Mouse (Mus musculus) ES-E14 (cell line): ENCODE measurements at regions not wholly inside any gene's neighbourhood (a gene's known extent, or its start where the extent isn't known, plus 50 kb on each side); places are given as distances from the start of the nearest gene placed in this dataset.

ENCODE experiments used
- DNase-seq: peaks from one replicate; pipeline ENCODE4 v3.0.0-alpha.2; 2013; ENCODE audit warnings: low read depth, low spot score
- H3K27ac ChIP-seq: 2 replicates; pipeline ENCODE4 v1.5.1; 2012; ENCODE audit warnings: low read depth, mild to moderate bottlenecking, low read length, moderate library complexity, mixed read lengths; ENCODE audit not compliant: poor library complexity, insufficient read depth, severe bottlenecking
- H3K36me3 ChIP-seq: 2 replicates; pipeline ENCODE4 v1.6.1; 2012; ENCODE audit warnings: mild to moderate bottlenecking, low read length, moderate library complexity, mixed read lengths; ENCODE audit not compliant: control insufficient read depth, poor library complexity, insufficient read depth, severe bottlenecking
- H3K4me1 ChIP-seq, 2 experiments: fragments of 150-350 bp in 1 of 2; sonication (generic) in 1 of 2; 2 replicates each; pipeline ENCODE4 v1.6.1; 2012; ENCODE audit warnings: low read length in 2 of 2, mild to moderate bottlenecking in 1 of 2, mixed read lengths in 1 of 2; ENCODE audit not compliant: control insufficient read depth in 2 of 2, insufficient read depth in 2 of 2, poor library complexity in 1 of 2
- H3K4me3 ChIP-seq, 2 experiments: fragments of 150-350 bp in 1 of 2; sonication (generic) in 1 of 2; 2 replicates each; pipeline ENCODE4 v1.5.1; 2012; ENCODE audit warnings: low read length in 2 of 2, low read depth in 1 of 2, mild to moderate bottlenecking in 1 of 2, mixed read lengths in 1 of 2; ENCODE audit not compliant: insufficient read depth in 1 of 2, poor library complexity in 1 of 2, severe bottlenecking in 1 of 2
- H3K9ac ChIP-seq: 2 replicates; pipeline ENCODE4 v1.6.1; 2012; ENCODE audit warnings: low read depth, mild to moderate bottlenecking, low read length, mixed read lengths; ENCODE audit not compliant: poor library complexity, insufficient read depth, severe bottlenecking
- H3K9me3 ChIP-seq: fragments of 150-350 bp; sonication (generic); 2 replicates; pipeline ENCODE4 v1.6.1; 2012; ENCODE audit warnings: low read depth, mild to moderate bottlenecking, low read length; ENCODE audit not compliant: control insufficient read depth, insufficient read depth
- CHD2 ChIP-seq: IDR thresholded peaks from 2 replicates; pipeline ENCODE4 v1.6.1; 2014; ENCODE audit warnings: mild to moderate bottlenecking, low read depth, low read length, inconsistent platforms
- HCFC1 ChIP-seq: IDR thresholded peaks from 2 replicates; pipeline ENCODE4 v1.6.1; 2012; ENCODE audit warnings: low read length, inconsistent platforms, borderline replicate concordance; ENCODE audit not compliant: insufficient read depth
- MAFK ChIP-seq: IDR thresholded peaks from 2 replicates; pipeline ENCODE4 v1.6.1; 2014; ENCODE audit warnings: mild to moderate bottlenecking, low read depth, low read length, inconsistent platforms; ENCODE audit not compliant: insufficient read depth
- ZC3H11A ChIP-seq: IDR thresholded peaks from 2 replicates; pipeline ENCODE4 v1.6.1; 2012; ENCODE audit warnings: low read depth, mild to moderate bottlenecking, inconsistent platforms, low read length, borderline replicate concordance
- ZNF384 ChIP-seq: IDR thresholded peaks from 2 replicates; pipeline ENCODE4 v1.6.1; 2012; ENCODE audit warnings: low read depth, low read length, inconsistent platforms
- in situ Hi-C, 2 experiments: fragments of 600-800 bp; cut with MboI; formaldehyde crosslinking; loops; one replicate each; pipeline ENCODE4 v1.15.1; 2025; ENCODE audit warnings: low sequenced_read_pairs in 2 of 2, inconsistent platforms in 1 of 2; ENCODE audit not compliant: unreplicated experiment in 2 of 2

DNA sequence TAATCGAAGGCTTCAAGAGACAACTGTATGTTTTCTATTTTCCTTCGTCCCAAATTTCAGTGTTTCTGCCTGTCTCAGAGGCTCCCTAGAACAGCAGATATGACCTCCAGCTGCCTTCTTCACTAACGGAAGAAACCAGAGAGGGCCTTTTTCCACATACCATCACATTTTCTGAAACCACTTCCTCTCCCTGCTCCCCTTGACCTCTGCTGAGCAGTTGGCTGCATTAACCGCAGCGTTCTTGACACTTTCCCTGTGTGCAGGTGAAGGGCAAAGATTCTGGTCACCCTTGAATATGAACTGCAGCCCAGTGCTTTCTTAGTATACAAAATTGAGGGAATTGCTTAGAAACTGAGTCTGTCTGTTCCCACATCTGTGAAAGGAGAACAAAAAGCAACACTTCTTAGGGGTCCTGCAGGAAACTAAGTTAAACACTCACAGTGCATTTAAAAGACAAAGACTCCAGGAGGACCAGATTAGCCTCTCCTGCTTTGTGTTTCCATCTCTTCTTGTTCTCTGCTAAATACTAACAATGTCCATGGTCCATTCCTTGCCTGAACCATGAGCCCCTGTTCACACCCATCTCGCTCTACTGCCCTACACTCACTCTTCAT is 98.4 kb downstream of the Akap11 start:
- Histone ChIP-seq H3K9ac (no peak overlapping the region), H3K27ac (no peak overlapping the region), H3K9me3 (no peaks in the 10 kb centered on the region), H3K4me3 (no peak overlapping the region), H3K36me3 (no peaks in the 10 kb centered on the region), H3K4me1 (peaks cover 0 to 2% of the 10 kb centered on the region in 2 experiments; a peak in 1 of 4 replicates)
- TF ChIP-seq CHD2 (no peak), MAFK (no peak), ZNF384 (no peak), HCFC1 (no peak), ZC3H11A (no peak)
- no peak for DNase-seq
- in situ Hi-C loops, result no loop called here

- no peak overlapping the region for H3K9ac ChIP-seq
- no peaks in the 10 kb centered on the region for H3K36me3 ChIP-seq
- H3K4me1 ChIP-seq, result peaks cover 0 to 2% of the 10 kb centered on the region in 2 experiments; a peak in 1 of 4 replicates
- H3K27ac ChIP-seq, result no peak overlapping the region
- in situ Hi-C loops, result no loop called here
- no peak for DNase-seq
- H3K4me3 ChIP-seq, result no peak overlapping the region
- no peaks in the 10 kb centered on the region for H3K9me3 ChIP-seq
- TF ChIP-seq CHD2, result no peak
- no peak for TF ChIP-seq HCFC1
These were observed 100.0 kb downstream of the Akap11 start for GRCm38 (mm10) chr14:78436586-78436985.

DNA sequence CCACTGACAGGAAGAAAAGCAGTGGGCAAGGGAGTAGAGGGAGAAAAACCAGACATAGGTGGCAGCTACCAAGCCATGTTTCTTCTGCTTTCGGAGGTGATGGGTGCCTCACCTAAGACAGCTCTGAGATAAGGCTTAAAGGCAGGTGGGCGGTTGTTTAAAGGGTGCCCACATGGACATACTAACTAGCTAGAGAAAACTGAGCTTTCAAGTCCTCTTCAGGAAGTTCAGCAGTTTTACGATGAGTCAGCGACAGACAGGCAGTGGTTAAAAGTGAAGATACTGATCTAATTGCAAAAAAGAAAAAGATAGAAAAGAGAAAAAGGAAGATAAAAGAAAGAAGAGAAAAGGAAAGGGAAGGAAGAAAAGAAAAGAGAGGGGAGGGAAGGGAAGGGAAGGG is 100.6 kb downstream of the Akap11 start:
- Histone ChIP-seq H3K9me3 (no peaks in the 10 kb centered on the region), H3K4me3 (no peak overlapping the region), H3K4me1 (peaks cover 0 to 2% of the 10 kb centered on the region in 2 experiments; a peak in 1 of 4 replicates), H3K27ac (no peak overlapping the region), H3K36me3 (no peaks in the 10 kb centered on the region), H3K9ac (no peak overlapping the region)
- TF ChIP-seq ZNF384 (no peak), MAFK (no peak), HCFC1 (no peak), ZC3H11A (no peak), CHD2 (no peak)
- in situ Hi-C loops, result no loop called here
- no peak for DNase-seq

DNA sequence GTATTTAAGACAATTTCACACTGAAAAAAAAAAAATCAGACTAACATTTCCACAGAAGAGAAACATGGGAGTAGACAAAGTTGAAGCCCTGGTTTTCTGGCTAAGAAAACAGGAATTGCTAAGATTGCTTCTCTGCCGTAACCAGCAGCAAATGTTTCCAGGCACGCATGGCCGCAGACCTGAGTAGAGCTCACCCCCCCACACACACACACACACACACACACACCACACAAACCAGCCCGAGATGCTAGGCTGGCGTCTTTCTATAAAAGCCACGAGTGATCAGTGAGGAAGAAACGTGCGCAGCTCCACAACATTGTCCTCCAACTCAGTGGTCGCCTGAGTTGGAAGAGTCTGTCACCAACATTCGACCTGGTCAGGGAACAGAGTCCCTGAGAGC is 101.0 kb downstream of the Akap11 start:
- Histone ChIP-seq H3K4me1 (peaks cover 0 to 2% of the 10 kb centered on the region in 2 experiments; a peak in 1 of 4 replicates), H3K36me3 (no peaks in the 10 kb centered on the region), H3K9me3 (no peaks in the 10 kb centered on the region), H3K4me3 (no peak overlapping the region), H3K27ac (no peak overlapping the region), H3K9ac (no peak overlapping the region)
- in situ Hi-C loops, result no loop called here
- no peak for TF ChIP-seq MAFK
- no peak for TF ChIP-seq ZNF384
- no peak for TF ChIP-seq ZC3H11A
- no peak for TF ChIP-seq HCFC1
- TF ChIP-seq CHD2, result no peak
- DNase-seq, result no peak

- Histone ChIP-seq H3K9me3 (no peaks in the 10 kb centered on the region), H3K9ac (no peak overlapping the region), H3K36me3 (no peaks in the 10 kb centered on the region), H3K4me3 (no peak overlapping the region), H3K27ac (no peak overlapping the region), H3K4me1 (peaks cover 0 to 2% of the 10 kb centered on the region in 2 experiments; a peak in 1 of 4 replicates)
- no peak for DNase-seq
- in situ Hi-C loops, result no loop called here
- TF ChIP-seq HCFC1, result no peak
- no peak for TF ChIP-seq CHD2
- no peak for TF ChIP-seq MAFK
- TF ChIP-seq ZNF384, result no peak
- TF ChIP-seq ZC3H11A, result no peak
These were observed 101.9 kb downstream of the Akap11 start for GRCm38 (mm10) chr14:78434753-78435152.
